Mouse (Mus musculus) cerebellum, adult 2 months (tissue): ENCODE results near the gene Dennd1a.

Source experiments
- CTCF ChIP-seq: fragments of 200-500 bp; IDR thresholded peaks from 2 replicates; pipeline ENCODE4 v1.5.1; 2011; ENCODE audit warnings: low read depth, mild to moderate bottlenecking, control low read depth, low read length, moderate library complexity, borderline replicate concordance; ENCODE audit not compliant: insufficient read depth
- POLR2A ChIP-seq: fragments of 200-500 bp; IDR thresholded peaks from 2 replicates; pipeline ENCODE4 v1.6.1; 2011; ENCODE audit warnings: low read length, control low read depth, borderline replicate concordance; ENCODE audit not compliant: insufficient read depth

DNA sequence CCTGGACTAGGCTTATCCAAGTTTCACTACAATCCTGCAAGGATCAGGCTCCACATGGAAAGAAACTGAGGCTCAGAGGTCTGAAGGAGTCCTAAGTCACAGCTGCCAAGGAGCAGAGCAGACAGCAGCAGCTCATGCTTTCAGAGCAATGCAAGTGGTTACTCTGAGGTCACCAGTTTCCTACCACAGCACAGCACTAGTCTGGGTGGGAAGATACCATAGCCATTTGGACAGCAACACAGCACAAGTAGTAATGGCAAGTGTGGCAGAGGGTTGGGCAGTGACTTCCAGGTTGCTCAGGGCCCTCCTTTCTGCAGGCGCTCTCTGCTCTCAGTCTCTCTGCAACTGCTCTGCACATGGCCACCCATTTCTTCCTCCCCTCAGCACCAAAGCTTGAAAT, 354.9 kb downstream of the Dennd1a start:
- TF ChIP-seq POLR2A (no peak), CTCF (no peak)
